Mouse (Mus musculus) myocyte (in vitro differentiated cells): ENCODE data around the gene Ivd.

ENCODE experiments used
- E2F4 ChIP-seq: IDR thresholded peaks from one replicate; pipeline ENCODE4 v1.6.1; 2011; ENCODE audit warnings: mild to moderate bottlenecking, control low read depth, moderate library complexity; ENCODE audit not compliant: insufficient read depth
- POLR2A ChIP-seq: IDR thresholded peaks from one replicate; pipeline ENCODE4 v1.6.1; 2011; ENCODE audit warnings: low read depth, mild to moderate bottlenecking, control low read depth, moderate library complexity; ENCODE audit not compliant: insufficient read length
- REST ChIP-seq: IDR thresholded peaks from one replicate; pipeline ENCODE4 v1.6.1; 2011; ENCODE audit warnings: mild to moderate bottlenecking, control low read depth, moderate library complexity; ENCODE audit not compliant: insufficient read depth, insufficient read length
- SRF ChIP-seq: IDR thresholded peaks from one replicate; pipeline ENCODE4 v1.6.1; 2011; ENCODE audit warnings: low read depth; ENCODE audit not compliant: control insufficient read depth, insufficient read length
- TCF12 ChIP-seq: IDR thresholded peaks from one replicate; pipeline ENCODE4 v1.6.1; 2011; ENCODE audit warnings: mild to moderate bottlenecking, control low read depth; ENCODE audit not compliant: poor library complexity, insufficient read depth, severe bottlenecking

- TF ChIP-seq POLR2A (no peak), TCF12 (no peak), SRF (no peak), REST (no peak), E2F4 (no peak)
These were observed 26.6 kb upstream of the Ivd start for GRCm38 (mm10) chr2:118835115-118835514.
